Mouse (Mus musculus) left cerebral cortex, adult 11 months (tissue): ENCODE data around the gene Hes6.
A peak's percentile ranks its signal among the peaks of the same experiment; 100 is the strongest.

Experiments used
- DNase-seq: peaks from one replicate; pipeline ENCODE4 v3.0.0; 2022; ENCODE audit warnings: low spot score

Gene Hes6

GRCm38 (mm10) chr1:91441855-91442254 lies 28.0 kb upstream of the Hes6 start:
- no peak for DNase-seq

GRCm38 (mm10) chr1:91439776-91440175 lies 25.9 kb upstream of the Hes6 start:
- DNase-seq, result no peak

GRCm38 (mm10) chr1:91437573-91437972 lies 23.7 kb upstream of the Hes6 start:
- no peak for DNase-seq

- no peak for DNase-seq
These were observed 23.2 kb upstream of the Hes6 start for GRCm38 (mm10) chr1:91437083-91437400.

DNA sequence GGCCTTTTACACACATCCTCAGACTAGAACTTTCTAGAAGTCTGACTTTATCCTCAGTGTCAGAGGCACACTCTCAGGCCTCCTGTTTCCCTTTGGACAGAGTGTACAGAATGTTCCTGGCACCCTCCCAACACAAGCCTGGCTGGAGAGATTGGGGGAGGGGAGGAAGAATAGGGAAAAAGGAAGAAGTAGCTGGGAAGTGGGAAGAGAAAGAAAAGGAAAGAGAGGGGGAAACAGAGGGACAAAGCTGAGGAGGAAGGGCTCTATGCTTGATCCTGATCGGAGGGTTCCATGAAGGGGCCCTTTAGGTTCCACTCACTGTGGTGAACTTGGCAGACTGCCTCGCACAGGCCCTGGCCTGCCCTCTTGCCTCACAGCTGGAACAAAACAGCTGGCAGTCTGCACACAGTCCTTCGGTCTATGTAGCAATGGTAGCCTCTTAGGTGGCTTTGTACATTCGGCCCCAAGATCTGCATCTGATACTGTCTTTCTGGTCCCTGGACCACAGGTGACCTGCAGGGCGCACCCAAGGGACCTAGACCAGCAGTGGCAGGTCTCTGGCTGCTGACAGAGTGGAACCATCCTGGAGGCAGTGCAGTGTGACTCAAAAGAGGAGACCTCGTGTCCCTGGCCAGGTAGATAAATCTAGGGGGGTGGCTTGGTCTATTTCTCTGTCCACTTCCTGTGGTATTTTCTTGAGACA lies 22.7 kb upstream of the Hes6 start:
- DNase-seq, result no peak

- no peak for DNase-seq
These were observed 21.8 kb upstream of the Hes6 start for GRCm38 (mm10) chr1:91435606-91436130.

- DNase-seq, result no peak
These were observed 21.1 kb upstream of the Hes6 start for GRCm38 (mm10) chr1:91434905-91435304.

DNA sequence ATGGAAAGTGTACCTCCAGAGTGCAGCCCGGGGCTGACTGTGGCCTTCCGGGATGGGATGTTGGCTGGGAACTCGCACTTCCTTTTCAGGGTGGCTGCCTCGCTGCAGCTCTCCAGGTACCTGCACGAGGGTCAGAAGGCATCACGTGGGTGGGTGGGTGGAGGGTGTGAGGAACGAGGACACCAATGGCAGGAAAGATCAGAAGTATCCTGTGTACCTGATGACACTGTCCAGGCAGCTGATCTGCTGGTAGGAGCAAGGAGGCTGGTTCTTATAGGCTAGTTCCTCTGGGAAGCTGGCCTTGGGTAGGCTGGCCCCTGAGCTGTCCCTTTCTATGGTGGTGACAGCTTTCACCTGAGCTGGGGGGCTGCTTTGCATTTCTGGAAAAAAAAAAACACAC lies 16.9 kb upstream of the Hes6 start:
- DNase-seq, result no peak

DNA sequence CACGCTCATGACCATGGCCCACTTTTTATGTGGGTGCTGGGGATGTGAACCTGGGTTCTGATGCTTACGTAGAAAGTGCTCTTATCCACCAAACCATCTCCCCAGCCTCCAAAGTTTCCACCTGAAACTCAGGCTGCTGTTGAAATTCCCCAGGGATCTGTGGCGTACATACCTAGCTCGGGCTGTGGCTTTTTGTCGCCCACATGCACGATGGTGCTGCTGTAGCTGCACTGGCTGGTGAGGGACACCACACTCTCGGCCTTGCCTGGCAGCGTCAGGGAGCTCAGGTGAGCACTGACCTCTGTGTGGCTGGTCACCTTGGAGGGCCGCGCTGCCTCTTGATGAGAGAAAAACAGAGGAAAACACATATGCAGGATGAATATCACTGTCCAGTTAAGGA lies 15.4 kb upstream of the Hes6 start:
- DNase-seq, result no peak

DNA sequence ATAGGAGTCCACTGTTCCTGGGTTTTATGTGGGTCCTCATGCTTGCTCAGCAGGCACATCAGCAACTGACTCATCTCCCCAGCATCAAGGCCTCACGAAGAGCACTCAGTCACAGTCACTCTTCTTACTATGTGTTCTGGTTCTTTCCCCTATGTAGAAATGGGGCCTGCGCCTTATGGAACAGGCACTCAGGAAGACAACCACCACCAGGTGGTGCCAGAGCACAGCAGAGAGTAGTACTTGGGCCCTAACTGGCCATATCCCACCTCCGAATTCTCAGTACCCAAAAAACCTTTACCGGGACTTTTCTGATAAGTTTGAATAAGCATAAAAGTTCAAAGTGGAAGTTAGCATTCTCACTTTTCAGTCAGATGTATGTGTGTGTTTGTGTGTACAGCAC lies 14.8 kb upstream of the Hes6 start:
- no peak for DNase-seq

GRCm38 (mm10) chr1:91426397-91426796 lies 12.6 kb upstream of the Hes6 start:
- no peak for DNase-seq

- no peak for DNase-seq
These were observed 6.8 kb upstream of the Hes6 start for GRCm38 (mm10) chr1:91420601-91421065.

DNA sequence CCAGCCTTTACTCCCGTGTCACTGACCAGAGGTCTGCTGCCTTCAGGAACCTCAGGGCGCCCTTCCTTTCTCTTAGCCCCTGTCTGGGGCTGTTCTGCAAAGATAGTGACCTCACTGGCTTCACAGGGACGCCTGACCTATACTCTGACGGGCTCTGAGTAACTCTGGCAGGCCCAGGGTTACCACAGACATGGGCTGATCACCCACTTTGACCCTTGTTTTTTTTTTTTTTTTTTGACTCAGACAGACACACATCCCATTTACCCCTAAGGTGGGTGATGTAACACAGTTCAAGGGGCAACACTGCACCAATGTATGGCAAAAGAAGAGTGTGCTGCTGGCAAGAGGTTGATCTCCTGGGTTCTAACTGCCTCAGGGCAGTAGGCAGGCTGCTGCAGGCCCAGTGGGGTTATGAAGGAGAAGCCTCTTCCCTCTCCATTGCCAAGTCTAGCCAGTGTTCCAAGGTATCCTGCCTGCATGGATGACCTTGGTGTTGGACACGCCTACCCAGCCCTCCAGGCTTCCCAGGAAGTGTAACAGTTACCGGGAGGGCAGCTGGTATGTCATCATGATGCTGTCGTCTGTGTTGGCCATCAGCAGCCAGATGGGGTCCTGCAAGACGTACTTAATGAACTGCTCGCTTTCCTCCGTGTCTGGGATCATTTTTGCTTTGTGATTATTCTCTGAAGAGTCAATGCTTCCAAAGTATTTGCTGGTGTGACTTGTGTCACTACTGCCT lies 6.2 kb upstream of the Hes6 start:
- DNase-seq, result no peak

DNA sequence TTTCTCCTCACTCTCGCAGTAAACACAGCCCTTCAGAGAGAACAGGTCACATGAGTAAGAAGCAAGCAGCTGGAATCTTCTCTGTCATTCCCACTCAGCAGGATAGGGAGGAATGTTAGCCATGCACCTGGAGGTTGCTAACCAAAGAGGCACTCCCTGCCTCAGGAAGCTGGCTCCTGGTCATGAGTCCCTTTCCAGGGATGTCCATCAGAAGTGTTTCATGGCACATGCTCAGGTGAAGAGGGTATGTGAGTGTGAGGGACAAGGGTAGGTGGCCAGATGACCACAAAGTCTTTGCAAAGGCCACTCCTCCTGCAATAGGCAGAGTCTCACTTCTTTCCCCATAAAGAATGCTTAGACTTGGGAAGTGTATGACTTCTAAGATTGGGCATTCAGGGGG lies 4.2 kb upstream of the Hes6 start:
- DNase-seq, result no peak

- DNase-seq, result no peak
These were observed 1.5 kb upstream of the Hes6 start for GRCm38 (mm10) chr1:91415311-91415710.

GRCm38 (mm10) chr1:91414903-91415302 lies 1.1 kb upstream of the Hes6 start:
- no peak for DNase-seq

DNA sequence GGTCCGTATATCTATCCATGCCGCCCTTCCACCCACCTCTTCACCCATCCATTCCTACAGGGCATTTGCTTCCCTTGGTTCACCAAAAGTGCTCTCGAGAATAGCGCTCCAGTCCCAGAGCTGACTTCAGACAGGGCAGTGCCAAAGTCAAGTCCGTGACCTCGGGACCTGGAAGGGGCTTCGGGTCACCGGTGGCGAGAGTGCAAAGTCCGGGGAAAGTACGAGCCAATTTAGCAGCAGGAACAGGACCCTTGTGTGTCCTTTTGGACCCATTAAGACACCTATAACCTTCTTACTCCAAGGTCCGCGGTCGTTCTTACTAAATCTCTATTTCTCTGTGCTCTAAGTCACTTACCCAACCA lies 321 bp downstream of the Hes6 start:
- no peak for DNase-seq

DNA sequence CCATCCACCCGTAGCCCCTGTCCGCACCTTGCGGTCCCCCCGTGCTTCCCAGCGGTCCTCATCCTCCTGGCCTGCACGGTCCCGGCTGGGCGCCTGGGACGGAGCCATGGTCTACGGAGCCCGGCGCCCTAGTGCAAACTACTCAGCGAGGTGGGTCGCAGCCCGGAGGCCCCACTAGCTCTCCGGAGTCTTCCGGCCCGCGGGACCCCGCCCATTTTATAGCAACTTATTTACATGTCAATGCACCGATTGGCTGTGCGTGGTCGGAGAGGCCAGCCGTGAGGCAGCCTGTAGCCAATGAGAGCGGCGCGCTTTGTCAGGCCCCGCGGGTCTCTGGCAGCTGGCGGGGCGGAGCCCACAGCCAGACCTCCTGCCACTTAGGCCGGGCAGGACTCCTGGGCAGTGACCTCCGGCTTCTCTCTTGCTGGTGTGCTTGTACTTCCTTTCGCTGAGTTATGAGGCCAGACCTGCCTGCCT lies 770 bp downstream of the Hes6 start:
- peak; percentile 87 for DNase-seq

- no peak for DNase-seq
These were observed 1.4 kb downstream of the Hes6 start for GRCm38 (mm10) chr1:91412286-91413029.

- no peak for DNase-seq
These were observed 2.1 kb downstream of the Hes6 start for GRCm38 (mm10) chr1:91411631-91412285.

GRCm38 (mm10) chr1:91407819-91408218 lies 6.0 kb downstream of the Hes6 start:
- DNase-seq, result no peak
